Mouse (Mus musculus) urinary bladder, postnatal 4 days (tissue): ENCODE measurements around the gene Sulf2.
"Not testable (repeated sequence)": the region's sequence is repeated elsewhere in the genome, so short reads cannot be mapped to it uniquely, and the experiment has no call there.

Experiments used
- DNase-seq, 2 experiments: peaks; one replicate each; pipeline ENCODE4 v3.0.0; 2021 to 2022; ENCODE audit warnings: low spot score in 2 of 2

Gene Sulf2

DNA sequence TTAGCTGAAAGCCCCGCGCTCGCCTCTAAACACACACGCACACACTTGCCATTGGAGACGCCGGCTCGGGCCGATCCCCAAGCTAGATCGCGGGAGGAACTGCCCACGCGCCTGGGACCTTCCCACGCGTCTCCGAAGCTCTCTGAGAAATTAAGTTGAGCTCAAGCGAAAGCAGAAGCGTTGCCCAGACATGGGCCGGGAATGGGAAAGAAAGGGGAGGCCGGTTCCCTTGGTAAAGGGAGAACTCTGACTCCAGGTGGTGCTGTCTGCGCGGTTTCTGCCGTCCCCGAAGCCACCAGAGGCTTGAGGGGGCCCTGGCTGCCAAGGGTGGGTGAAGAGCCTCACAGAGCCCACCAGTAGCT, at the start of gene Sulf2:
Gene Sulf2, minus strand, starts transcription at position 210 of the 362 bp plus-strand sequence.
- DNase-seq, result peak; percentile 74 to 75

DNA sequence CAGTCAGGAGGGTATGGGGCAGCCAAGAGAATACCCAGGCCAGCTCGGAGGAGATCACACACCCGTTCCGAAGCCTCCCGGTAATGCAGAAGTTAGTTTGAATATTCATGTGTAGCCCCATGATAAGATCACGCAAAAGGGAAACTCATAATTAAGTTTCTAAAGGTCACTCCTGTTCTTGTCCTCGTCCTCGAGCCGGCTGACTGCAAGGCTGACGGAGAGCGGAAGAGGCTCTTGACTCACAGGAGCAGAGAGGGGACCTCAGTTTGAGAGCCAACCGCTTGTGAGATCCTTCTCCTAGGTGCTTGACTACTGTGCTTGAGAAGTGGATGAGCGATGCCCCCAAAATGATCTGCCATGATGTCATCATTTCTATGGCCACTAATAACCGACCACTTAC, 48.7 kb upstream of the Sulf2 start:
- no peak for DNase-seq

DNA sequence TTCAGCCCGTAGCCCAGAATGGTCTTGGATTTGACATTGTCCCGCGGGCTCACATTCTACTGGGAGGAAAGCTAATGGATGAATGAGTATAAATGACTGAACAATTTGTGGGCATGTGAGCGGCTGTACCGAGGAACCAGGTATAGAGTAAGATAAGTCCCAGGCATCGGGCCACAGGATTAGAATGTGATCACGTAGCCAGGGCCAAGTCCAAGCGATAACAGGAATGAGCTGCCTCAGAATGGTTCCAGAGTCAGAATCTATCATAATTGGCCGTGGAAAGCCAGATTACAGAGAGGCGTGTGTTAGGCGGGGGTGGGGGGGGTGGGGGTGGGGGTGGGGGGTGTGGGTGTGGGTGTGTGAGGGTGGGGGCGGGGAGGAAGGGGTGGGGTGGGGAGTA, 48.2 kb upstream of the Sulf2 start:
- DNase-seq, result no peak

DNA sequence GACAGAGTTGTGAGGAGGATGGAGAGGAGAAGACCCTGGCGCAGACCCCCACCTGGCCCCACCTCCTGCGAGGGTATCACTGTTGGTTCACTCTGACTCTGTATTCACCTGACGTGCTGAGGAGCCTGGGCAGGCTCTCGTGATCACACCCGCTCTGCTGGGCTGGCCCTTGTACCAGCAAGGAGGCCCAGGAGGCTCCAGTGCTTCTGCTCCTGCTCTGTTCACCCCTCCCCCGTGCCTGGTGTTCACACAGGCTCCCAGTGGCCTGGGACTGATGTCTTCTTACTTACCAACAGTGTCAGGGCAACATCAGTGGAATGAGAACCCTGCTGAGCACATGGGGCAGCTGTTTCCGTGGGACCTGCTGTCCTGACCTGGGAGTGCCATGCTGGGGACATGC, 42.5 kb upstream of the Sulf2 start:
- no peak for DNase-seq

DNA sequence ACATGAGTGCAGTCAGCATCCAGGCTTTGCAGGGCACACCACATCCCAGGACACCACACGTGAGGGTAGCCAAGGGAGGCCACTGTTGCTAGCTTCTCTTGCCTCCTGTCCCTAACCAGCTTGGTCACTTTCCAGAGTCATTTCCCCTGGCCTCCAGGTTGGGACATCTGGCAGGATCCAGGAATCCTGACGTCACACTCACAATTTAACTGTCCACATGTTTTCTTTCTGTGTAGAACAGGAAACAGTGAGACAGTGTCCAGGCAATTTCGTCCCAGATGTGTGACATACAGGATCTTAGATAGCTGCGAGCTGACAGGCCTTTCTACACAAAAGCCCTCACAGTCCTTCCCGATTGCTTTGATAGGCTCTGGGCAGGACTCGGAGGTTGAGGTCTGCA, 41.6 kb upstream of the Sulf2 start:
- DNase-seq, result no peak

DNA sequence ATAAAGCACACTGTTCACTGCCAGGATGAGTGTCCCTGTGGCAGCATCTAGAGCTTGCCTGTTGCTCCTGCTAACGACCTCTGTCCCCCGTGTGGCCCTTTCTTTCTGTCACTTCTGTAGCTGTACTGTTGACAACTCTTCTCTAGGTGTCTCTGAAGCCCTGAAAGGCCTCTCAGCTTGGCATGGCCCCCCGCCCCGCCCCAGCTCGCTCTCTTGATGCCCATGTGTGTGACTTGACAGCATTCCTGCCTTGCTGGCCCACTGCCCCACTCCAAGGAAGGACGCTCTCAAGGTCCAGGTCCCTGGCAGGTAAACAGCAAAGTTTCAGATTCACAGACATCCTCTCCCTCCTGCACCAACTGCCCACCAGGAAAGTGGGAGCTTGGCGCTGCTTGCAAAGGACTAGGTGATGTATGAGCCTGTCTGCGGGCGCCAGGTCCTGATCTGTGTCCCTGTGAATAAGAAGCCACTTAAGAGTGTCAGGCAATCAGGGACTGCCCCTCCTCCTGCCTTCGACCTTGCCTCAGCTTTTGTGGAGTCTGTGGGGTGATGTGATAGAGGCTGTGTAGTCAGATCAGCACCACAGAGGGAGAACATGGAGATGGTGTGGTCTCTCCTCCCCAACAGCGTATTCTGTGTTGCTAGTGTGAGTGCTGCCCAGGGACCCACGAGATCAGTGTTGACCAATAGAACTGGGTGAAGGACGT, 40.8 kb upstream of the Sulf2 start:
- no peak for DNase-seq

DNA sequence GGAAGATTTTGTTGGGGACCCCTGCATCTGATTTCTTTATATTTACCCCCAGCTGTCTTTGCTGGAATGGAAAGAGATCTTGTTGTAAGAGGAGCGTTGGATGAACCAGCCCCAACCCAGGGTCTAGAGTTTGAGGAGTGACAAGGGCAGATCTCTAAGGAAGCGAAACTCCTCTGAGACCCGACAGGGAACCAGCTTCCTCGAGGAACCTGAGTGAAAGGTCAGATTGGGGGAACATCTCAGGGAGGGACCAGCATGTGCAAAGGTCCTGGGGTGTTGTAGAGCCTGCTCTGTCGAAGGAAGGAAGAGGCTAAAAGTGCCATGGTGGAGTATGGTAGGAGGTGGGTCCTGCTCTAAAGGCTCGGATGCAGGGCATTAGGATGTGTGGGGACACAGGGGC, 39.6 kb upstream of the Sulf2 start:
- no peak for DNase-seq

DNA sequence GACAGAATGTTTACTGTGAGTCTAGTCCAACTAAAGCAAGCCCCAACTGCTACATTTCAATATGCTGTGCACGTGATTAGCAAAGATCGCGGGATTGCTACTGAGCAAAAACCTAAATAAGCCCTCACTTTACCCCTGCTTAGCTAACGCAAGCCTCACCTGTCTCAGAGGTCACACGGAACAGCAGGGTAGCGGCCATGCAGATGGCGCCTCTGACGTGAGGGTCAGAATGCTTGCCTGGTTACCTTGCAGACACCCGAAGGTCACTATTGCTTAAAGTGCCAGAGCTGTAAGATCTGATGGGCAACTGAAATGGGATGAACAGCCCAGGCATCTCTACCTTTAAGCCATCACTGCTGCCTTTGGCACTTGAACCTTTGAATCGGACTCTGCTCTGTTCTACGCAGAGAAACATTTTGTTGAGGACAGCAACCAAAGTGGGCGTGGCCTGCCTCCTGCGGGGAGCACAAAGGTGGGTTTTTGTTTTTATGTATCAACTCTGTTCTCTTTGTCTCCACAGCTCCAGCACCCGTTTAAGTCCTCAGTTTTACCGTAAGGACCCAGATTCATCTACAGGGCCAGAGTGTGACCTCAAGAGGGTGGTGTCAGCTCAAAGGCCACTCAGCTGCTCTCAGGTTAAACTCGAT, 38.8 kb upstream of the Sulf2 start:
- DNase-seq, result no peak

DNA sequence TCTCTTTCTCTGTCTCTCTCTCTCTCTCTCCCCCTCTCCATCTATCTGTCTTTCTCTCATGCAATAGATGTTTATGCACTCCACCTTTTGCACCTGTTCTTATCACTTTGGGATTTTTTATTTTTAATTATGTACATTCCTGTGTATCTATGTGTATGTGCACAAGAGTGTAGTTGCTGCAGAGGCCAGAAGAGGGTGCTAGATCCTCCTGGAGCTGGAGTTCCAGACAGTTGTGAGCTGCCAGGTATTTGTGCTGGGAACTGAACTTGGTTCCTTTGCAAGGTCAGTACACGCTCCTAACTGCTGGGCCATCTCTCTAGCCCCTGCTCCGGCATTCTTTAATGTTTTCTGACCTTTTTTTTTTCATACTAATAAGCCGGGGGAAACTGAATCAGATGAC, 38.0 kb upstream of the Sulf2 start:
- no peak for DNase-seq

DNA sequence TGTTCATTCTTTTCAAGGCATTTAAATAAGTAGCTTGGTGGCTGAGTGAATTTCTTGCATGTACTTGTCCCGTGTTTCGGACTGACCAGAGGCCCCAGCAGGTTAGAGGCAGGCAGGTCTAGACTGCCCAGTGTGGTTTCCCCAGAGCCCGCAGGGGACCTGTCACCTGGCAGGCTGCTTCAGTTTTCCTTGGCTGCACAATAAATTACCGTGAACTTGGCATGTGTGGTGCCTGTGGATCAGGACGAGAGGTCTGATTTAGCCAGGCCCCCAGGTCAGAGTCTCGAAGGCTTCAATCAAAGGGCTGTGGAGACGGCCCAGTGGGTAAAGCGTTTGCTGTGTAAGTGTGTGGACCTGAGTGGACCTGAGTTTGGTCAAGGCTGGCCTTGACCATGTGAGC, 35.4 kb upstream of the Sulf2 start:
- DNase-seq, result no peak

DNA sequence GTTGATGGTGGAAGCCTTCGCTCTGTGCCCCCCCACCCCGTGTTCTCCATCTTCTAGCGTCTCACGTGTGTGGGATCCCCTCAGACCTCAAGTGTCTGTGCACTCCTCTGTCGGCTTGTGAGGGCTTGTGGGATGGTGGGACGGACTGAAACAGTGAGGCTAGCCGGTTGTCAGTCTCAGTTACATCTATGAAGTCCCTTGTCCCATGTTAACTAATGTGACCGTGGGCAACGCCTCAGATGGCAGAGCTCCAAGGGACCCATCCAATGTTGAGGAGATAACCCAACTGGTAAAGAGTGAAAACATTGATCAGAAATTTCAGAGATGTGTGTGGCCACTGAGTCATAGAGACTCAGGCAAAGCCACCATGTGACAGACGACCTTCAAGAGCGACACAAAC, 33.7 kb upstream of the Sulf2 start:
- no peak for DNase-seq

DNA sequence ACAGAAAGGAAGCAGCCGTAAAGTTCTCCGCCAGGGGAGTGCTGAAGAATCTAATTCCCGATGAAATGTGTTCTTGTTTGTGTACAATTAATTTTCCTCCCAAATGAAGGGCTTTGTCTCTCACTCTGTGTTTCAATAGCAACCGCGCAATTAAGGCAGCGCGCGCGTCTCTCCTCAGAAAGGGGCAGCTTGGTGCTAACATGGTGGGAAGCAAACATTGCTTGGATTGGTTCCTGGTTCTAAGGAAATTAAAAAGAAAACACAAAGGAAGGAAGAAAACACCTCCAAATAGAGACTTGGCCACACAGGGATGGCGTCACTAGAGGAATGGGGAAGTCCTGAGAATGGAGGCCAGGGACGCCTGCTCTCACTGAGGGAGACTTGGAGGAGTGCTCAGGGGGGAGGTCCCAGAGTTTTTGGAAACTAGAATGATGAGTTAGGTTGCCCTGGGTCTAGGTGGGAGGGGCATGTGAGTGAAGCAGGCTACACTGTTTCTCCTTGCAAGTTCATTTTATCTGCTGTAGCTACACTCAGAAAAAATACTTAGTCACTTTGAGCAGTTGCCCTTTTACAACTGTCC, 32.5 kb upstream of the Sulf2 start:
- DNase-seq, result not testable (repeated sequence)

DNA sequence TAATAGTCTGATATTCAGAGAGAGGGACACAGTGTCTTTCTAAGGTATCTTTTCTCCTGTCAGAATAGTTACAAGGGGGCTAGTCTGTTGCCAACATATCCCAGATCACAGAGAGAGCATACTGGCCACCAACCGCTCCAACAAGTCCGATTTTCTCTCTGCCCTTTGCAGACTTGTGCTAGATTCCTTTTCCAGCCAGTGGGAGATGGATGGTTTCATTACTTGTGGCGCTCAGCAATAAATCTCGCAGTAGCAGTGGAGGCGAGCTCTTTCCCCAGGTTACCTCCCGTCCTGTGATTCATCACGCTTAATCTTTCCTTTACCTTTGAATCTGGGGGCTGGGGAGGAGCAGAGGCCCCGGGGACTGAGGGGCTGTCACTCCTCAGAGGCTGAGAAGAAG, 31.9 kb upstream of the Sulf2 start:
- not testable (repeated sequence) for DNase-seq

DNA sequence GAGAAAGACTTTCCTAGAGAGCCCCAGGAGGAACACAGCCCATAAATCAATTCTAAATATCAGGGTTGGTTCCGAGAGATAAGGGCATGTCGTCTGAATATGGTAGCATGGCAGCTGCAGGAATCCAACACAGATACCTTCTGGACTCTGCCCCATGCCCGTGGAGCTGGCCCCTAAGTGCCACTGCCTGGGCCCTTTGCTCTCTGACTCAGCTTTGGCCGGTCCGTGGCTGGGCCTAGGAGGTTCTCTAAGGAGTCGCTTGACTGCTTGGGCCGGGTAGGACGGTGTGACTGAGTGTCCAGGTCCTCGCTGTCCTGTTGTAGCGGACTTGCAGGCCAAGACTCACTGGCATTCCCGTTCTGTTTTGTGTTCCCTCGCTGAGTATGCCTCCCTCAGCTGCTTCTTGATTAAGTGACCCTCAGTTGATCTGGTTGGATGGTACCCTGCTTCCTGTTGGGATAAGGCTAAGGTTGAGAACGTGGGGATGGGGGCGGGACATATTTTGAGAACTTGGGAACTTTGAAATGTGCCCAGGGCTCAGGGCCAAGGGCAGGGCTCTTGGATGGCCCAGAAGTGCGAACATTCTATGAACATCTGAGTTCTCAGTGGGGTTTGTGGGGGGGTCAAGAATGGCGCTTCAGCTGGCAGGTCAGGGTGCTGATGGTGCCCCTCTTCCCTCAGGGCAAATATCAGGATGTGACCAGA, 30.9 kb upstream of the Sulf2 start:
- no peak for DNase-seq

DNA sequence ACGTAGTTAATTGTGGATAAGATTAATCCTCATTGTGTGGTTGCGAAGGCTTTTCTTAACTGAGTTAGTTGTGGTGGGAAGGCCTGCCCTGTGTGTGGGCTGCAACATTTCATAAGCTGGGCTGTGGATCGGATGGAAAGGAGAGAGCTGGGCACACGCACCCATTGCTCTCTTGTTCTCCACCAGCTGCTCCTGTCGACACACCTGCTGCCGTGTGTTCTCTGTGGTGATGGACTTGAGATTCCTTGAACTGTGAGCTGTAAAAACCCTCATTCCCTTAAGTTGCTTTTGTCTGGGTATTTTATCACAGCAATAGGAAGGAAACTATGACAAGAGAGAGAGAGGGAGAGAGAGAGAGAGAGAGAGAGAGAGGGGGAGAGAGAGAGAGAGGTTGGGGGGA, 30.3 kb upstream of the Sulf2 start:
- no peak for DNase-seq

DNA sequence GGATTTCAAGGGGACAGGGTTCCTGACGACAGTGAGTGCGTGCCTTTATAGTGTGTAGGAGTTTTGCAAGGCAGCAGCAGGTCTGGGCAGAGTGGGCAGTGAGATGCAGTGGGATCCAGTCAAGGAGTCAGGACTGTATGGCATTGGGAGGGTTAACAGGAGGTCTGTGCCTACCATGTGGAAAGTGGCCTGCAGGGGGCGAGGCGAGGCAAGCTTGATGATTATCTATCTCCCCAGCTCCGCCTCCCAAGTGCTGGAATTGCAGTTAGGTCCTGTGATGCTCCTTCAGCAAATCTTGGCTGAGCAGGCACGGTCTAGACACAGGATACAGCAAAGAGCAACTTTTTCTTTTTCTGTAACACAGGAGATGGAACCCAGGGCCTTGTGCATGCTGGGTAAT, 29.0 kb upstream of the Sulf2 start:
- no peak for DNase-seq

DNA sequence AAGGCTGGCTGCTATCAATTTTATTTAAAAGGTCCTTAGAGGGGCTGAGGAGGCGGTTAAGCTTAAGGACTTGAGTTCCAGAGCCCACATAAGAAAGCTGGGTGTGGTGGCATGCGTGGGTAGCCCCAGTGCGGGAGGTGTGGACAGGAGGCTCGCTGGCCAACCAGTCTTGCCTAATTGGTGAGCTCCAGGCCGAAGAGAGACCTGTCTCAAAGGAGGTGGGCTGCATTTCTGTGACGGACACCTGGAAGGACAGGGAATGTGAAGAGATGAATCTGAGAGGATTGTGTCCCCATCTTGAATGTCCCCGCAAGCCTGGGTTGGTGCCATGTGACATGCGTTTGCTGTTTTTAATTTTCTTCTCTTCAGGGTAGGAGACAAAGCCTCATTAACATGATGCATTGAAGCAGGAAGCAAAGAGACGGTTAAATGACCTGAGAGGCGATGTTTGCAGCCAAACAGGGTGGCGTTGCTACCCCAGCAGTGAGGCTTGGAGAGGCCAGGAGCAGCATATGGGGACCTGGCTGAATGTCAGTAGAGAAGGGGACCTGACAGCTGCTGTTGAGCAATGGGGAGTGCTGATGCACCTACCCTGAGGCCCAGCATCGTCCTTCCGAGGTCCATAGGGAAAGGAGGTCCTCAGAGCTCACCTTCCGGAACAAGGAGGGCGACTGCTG, 26.7 kb upstream of the Sulf2 start:
- no peak for DNase-seq

DNA sequence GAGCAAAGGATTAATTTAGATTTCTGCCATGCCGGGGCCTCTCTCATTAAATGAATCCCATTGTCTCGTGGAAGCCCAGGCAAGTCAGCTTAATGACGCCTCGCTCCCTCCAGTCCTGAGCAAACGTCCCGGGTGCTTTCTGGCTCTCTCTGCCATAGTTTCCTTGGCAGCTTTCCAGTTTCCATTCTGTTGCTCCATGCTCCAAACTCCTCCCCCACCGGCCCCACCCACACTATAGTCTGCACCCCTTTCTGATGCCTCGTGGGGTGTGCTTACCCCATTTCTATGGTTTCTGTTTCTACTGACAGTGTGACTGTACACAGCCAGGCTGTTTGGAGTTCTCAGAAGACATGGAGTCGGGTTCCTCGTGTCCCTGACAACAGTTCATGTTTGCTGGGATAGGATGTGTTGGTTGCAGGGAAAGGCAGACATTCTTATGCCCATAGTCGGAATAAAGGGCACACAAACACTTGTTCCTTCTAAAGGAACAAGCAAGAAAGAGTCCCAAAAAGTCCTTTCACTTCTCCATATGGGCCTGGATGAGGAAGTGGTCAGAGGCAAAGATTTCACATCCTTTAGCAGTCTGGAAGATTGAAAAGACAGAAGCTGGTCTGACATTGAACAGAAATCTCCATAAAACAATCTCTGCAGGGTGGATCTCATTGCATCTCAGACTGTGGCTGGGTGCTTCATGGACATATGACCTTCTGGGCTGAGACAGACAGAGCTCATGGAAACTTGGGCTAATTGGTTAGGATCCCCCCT, 25.5 kb upstream of the Sulf2 start:
- DNase-seq, result peak; percentile 60 to 75

DNA sequence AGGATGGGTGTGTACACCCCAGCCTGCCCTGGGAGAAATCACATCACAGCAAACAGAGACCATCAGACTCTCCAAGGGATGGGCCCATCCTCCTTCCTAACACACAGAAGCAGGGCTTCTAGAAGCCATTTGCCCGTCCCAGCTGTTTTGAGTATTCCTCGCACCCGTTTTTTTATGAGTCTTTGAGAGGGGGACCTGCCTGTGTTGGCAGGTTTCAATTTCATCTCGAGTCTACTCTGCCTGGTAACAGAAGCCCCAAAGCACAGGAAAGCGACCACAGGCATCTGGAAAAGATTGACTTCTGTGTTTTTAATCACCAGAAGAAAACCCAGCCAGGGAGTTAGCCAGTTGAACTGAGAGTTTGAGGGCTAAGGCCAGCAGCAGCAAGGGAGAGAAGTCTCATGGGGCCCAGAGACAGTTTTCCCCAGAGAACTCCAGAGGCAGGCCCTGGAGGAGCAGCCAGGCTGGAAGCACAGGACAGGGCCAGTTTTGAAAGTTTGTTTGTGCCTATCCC, 24.7 kb upstream of the Sulf2 start:
- DNase-seq, result no peak

DNA sequence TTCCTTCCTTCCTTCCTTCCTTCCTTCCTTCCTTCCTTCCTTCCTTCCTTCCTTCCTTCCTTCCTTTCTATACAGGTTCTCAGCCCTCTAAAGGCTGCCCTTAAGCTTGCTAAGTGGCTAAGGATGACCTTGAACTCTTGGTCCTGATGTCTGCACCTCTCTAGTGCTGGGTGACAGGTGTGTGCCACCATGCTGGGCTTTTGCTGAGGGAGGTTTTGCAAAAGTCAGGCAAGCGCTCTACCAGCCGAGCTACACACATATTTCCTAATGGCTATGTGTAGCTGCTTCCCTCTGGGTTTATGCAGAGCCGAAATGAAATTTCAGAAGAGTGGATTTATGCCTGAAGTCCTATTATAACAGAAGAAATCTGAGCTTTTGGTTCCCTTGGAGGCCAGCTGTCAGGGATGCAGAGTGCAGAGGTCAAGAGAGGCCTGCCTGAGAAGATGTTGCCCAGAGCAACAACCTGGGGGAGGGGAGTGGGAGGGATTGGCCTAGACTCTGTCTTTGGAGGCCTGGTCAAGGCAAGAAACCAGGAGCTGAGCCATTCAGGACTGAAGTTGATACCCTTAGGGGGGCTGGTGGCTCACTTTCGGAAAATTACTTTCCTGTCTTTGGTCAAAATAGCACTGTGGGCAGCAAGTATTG, 24.1 kb upstream of the Sulf2 start:
- peak in 1 of 2 experiments; percentile 43 for DNase-seq
